Mouse (Mus musculus) cerebellum, adult 2 months (tissue): ENCODE results near the gene Fndc10. TPM values are rescaled to one million over a fixed set of nuclear protein-coding genes. Genes with fewer than 3 reads are reported as not detected.
A peak's percentile ranks its signal among the peaks of the same experiment; 100 is the strongest.

ENCODE experiments used
- DNase-seq, 2 experiments: peaks; one replicate each; pipeline ENCODE4 v3.0.0; 2021
- H3K27ac ChIP-seq: fragments of 200-500 bp; 2 replicates; pipeline ENCODE4 v1.5.1; 2012; ENCODE audit warnings: low read length, control low read depth, inconsistent platforms; ENCODE audit not compliant: insufficient read depth
- H3K27me3 ChIP-seq: fragments of 200-500 bp; 2 replicates; pipeline ENCODE4 v1.6.1; 2012; ENCODE audit warnings: inconsistent platforms, mild to moderate bottlenecking, low read length, moderate library complexity; ENCODE audit not compliant: control insufficient read depth, insufficient read depth
- H3K4me1 ChIP-seq: fragments of 200-500 bp; 2 replicates; pipeline ENCODE4 v1.6.1; 2011; ENCODE audit warnings: low read length; ENCODE audit not compliant: control insufficient read depth, insufficient read depth
- H3K4me3 ChIP-seq: fragments of 200-500 bp; replicated peaks from 2 replicates; pipeline ENCODE3; 2011; ENCODE audit warnings: mild to moderate bottlenecking, low read depth, low read length, control low read depth; ENCODE audit not compliant: insufficient read depth
- CTCF ChIP-seq: fragments of 200-500 bp; IDR thresholded peaks from 2 replicates; pipeline ENCODE4 v1.5.1; 2011; ENCODE audit warnings: low read depth, mild to moderate bottlenecking, control low read depth, low read length, moderate library complexity, borderline replicate concordance; ENCODE audit not compliant: insufficient read depth
- POLR2A ChIP-seq: fragments of 200-500 bp; IDR thresholded peaks from 2 replicates; pipeline ENCODE4 v1.6.1; 2011; ENCODE audit warnings: low read length, control low read depth, borderline replicate concordance; ENCODE audit not compliant: insufficient read depth
- WGBS: fragments of 180-500 bp; shearing (Covaris S2); methylation state at CpG from one replicate; pipeline ENCODE4 v1.1.7; 2018; 5-methylcytosine and 5-hydroxymethylcytosine counted together
- polyA plus RNA-seq: library from polyadenylated mRNA; depleted of rRNA; stranded (reverse); fragments of >200 nt; gene quantifications from 2 replicates; pipeline ENCODE4 v1.2.3, GENCODE M21; 2012; rRNA removed

The Fndc10 gene
- polyA plus RNA-seq, 1 experiment = 112 TPM

- 77% methylated on average over 5 of the region's 5 CpGs for WGBS
- DNase-seq = no peak
- Histone ChIP-seq H3K4me1 (peaks cover 87% of the 10 kb centered on the region), H3K27me3 (no peaks in the 10 kb centered on the region), H3K27ac (peak overlapping the region; percentile 48; the same call in 1 of the 2 replicates), H3K4me3 (no peak overlapping the region)
- TF ChIP-seq POLR2A (no peak), CTCF (no peak)
Measured at GRCm38 (mm10) chr4:155742684-155743083, 48.5 kb downstream of the Fndc10 start.

- TF ChIP-seq CTCF = no peak
- peak; percentile 15; the same call in 1 of the 2 replicates for TF ChIP-seq POLR2A
- Histone ChIP-seq H3K27ac (peak overlapping the region; percentile 100), H3K4me1 (peaks cover 76% of the 10 kb centered on the region)
Measured at GRCm38 (mm10) chr4:155744474-155744873, 50.3 kb downstream of the Fndc10 start.

DNA sequence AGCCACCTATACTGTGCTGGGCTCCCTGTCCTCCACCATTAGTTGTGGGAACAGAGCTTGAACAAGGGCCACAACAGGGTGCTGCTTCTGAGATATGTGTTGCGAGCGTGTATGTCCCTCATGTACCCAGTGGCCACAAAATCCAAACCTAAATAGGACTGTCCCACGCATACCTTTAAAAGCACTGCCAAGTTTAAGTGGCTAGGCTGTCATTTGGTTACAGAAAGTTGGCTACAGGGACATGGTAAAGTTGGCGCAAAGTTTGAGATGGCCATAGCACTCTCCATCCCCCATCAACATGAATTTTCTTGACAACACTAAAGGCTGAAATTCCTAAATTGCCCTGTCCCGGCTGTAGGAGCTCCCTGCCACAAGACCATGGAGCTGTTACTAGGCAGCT lies 51.0 kb downstream of the Fndc10 start:
- WGBS = 63% methylated on average over 5 of the region's 5 CpGs
- no peak overlapping the region for H3K4me3 ChIP-seq

More at GRCm38 (mm10) chr4:155744474-155744873, 50.3 kb downstream of the Fndc10 start:
- Histone ChIP-seq H3K4me3 (peak overlapping the region; percentile 7), H3K27me3 (no peaks in the 10 kb centered on the region)
- peak; percentile 69 to 70 for DNase-seq
- 14% methylated on average over 8 of the region's 8 CpGs for WGBS

More for the DNA sequence above, 51.0 kb downstream of the Fndc10 start:
- peak overlapping the region; percentile 100 for H3K27ac ChIP-seq
- no peaks in the 10 kb centered on the region for H3K27me3 ChIP-seq
- TF ChIP-seq POLR2A = no peak
- TF ChIP-seq CTCF = no peak
- no peak for DNase-seq
- H3K4me1 ChIP-seq = peaks cover 73% of the 10 kb centered on the region

Other genes starting within 250 kb of the Fndc10 start
- gene Tmem52, start 225.2 kb upstream of the Fndc10 start, polyA plus RNA-seq = 9.4 and 12.1 TPM in 2 replicates
- gene Gnb1, start 203.0 kb upstream of the Fndc10 start, polyA plus RNA-seq = 512 and 552 TPM in 2 replicates
- 59.0 and 60.2 TPM in 2 replicates for gene Nadk, start 132.0 kb upstream of the Fndc10 start, polyA plus RNA-seq
- gene Slc35e2, start 92.9 kb upstream of the Fndc10 start, polyA plus RNA-seq = 20.3 and 20.5 TPM in 2 replicates
- gene Cdk11b, start 69.5 kb upstream of the Fndc10 start, polyA plus RNA-seq = 57.8 and 63.7 TPM in 2 replicates
- not detected in 2 replicates for gene Gm10563, start 48.9 kb upstream of the Fndc10 start, polyA plus RNA-seq
- gene Mmp23, start 41.0 kb upstream of the Fndc10 start, polyA plus RNA-seq = 38.1 and 39.4 TPM in 2 replicates
- 146 and 152 TPM in 2 replicates for gene Mib2, start 25.1 kb upstream of the Fndc10 start, polyA plus RNA-seq
- gene Ssu72, start 10.5 kb downstream of the Fndc10 start, polyA plus RNA-seq = 141 and 152 TPM in 2 replicates
- gene Tmem240, start 40.5 kb downstream of the Fndc10 start, polyA plus RNA-seq = 123 and 133 TPM in 2 replicates
- 114 and 123 TPM in 2 replicates for gene Atad3a, start 66.8 kb downstream of the Fndc10 start, polyA plus RNA-seq
- 33.8 and 35.4 TPM in 2 replicates for gene Vwa1, start 80.4 kb downstream of the Fndc10 start, polyA plus RNA-seq
- 61.7 and 81.7 TPM in 2 replicates for gene Tmem88b, start 91.5 kb downstream of the Fndc10 start, polyA plus RNA-seq
- gene Ankrd65, start 96.1 kb downstream of the Fndc10 start, polyA plus RNA-seq = 0.13 and 0.16 TPM in 2 replicates
- 109 TPM in 2 replicates for gene Mrpl20, start 108.5 kb downstream of the Fndc10 start, polyA plus RNA-seq
- 171 and 172 TPM in 2 replicates for gene Ccnl2, start 118.1 kb downstream of the Fndc10 start, polyA plus RNA-seq
- gene Aurkaip1, start 136.9 kb downstream of the Fndc10 start, polyA plus RNA-seq = 155 and 159 TPM in 2 replicates
- 23.8 and 29.7 TPM in 2 replicates for gene Mxra8, start 145.3 kb downstream of the Fndc10 start, polyA plus RNA-seq
- 160 and 163 TPM in 2 replicates for gene Dvl1, start 153.1 kb downstream of the Fndc10 start, polyA plus RNA-seq
- 0.87 and 1.0 TPM in 2 replicates for gene Tas1r3, start 169.0 kb downstream of the Fndc10 start, polyA plus RNA-seq
- 40.5 and 45.1 TPM in 2 replicates for gene Cptp, start 175.1 kb downstream of the Fndc10 start, polyA plus RNA-seq
- 50.1 and 52.2 TPM in 2 replicates for gene Ints11, start 175.2 kb downstream of the Fndc10 start, polyA plus RNA-seq
- gene Pusl1, start 197.4 kb downstream of the Fndc10 start, polyA plus RNA-seq = 69.9 and 70.1 TPM in 2 replicates
- 98.5 and 99.2 TPM in 2 replicates for gene Acap3, start 197.5 kb downstream of the Fndc10 start, polyA plus RNA-seq
- 78.4 and 83.8 TPM in 2 replicates for gene Ube2j2, start 249.5 kb downstream of the Fndc10 start, polyA plus RNA-seq